Mouse (Mus musculus): ENCODE data around the gene Adarb2. TPM values are rescaled to one million over a fixed set of nuclear protein-coding genes. Genes with fewer than 3 reads are reported as not detected.

The Adarb2 gene
- polyA plus RNA-seq, 1 experiment from 2014 or later: 0.18 TPM

- Histone ChIP-seq H3K4me3 (ENCODE audit: low read depth, low read length) (no peak overlapping the region), H3K4me1 (replicated peaks; ENCODE audit: control insufficient read depth, insufficient read depth) (no peaks in the 10 kb centered on the region), H3K9me3 (ENCODE audit: control insufficient read depth, low read length) (no peaks in the 10 kb centered on the region), H3K36me3 (ENCODE audit: control insufficient read depth, insufficient read depth, low read length) (no peaks in the 10 kb centered on the region), H3K4me2 (replicated peaks; ENCODE audit: low read depth) (no peak overlapping the region), H3K9ac (ENCODE audit: low read length) (no peak overlapping the region), H3K27me3 (ENCODE audit: control insufficient read depth, insufficient read depth, low read length) (no peaks in the 10 kb centered on the region), H3K27ac (replicated peaks) (no peak overlapping the region)
- DNase-seq (ENCODE audit: low spot score): no peak
- TF ChIP-seq CTCF (IDR thresholded peaks at IDR 0.05; ENCODE audit: low read depth) (no peak), EP300 (optimal IDR thresholded peaks at IDR 0.05) (no peak)
- no peak for ATAC-seq (ENCODE audit: low FRiP score, low TSS enrichment)
Measured at GRCm38 (mm10) chr13:8352341-8352740, 149.7 kb downstream of the Adarb2 start.

DNA sequence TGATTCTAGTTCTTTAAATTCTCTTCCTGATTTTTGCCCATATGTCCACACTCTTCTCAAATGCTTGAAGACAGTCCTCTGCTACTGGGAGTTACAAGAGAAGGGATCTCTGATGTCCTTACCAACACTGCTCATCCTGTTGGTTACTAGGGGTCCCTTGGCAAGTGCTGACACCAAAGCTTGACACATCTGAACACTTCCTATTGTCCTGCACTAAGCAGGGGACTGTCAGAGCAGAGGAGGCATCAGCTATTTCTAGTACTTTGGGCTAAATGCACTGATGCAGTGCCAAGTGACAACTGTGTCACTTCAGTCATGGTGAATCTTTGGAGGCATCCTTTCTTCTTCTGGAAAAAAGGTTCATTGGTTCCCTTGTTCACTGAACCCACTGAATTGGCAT lies 150.3 kb downstream of the Adarb2 start:
- no peak overlapping the region for H3K4me2 ChIP-seq (replicated peaks; ENCODE audit: low read depth)
- DNase-seq (ENCODE audit: low spot score) (no peak), ATAC-seq (ENCODE audit: low FRiP score, low TSS enrichment) (no peak)
- H3K27ac ChIP-seq (replicated peaks): no peak overlapping the region
- H3K9me3 ChIP-seq (ENCODE audit: control insufficient read depth, low read length): no peaks in the 10 kb centered on the region
- no peak for TF ChIP-seq EP300 (optimal IDR thresholded peaks at IDR 0.05)
- no peak for TF ChIP-seq CTCF (IDR thresholded peaks at IDR 0.05; ENCODE audit: low read depth)
- no peaks in the 10 kb centered on the region for H3K27me3 ChIP-seq (ENCODE audit: control insufficient read depth, insufficient read depth, low read length)
- H3K36me3 ChIP-seq (ENCODE audit: control insufficient read depth, insufficient read depth, low read length): no peaks in the 10 kb centered on the region
- no peaks in the 10 kb centered on the region for H3K4me1 ChIP-seq (replicated peaks; ENCODE audit: control insufficient read depth, insufficient read depth)
- H3K4me3 ChIP-seq (ENCODE audit: low read depth, low read length): no peak overlapping the region
- H3K9ac ChIP-seq (ENCODE audit: low read length): no peak overlapping the region

- no peaks in the 10 kb centered on the region for H3K4me1 ChIP-seq (replicated peaks; ENCODE audit: control insufficient read depth, insufficient read depth)
- no peaks in the 10 kb centered on the region for H3K27me3 ChIP-seq (ENCODE audit: control insufficient read depth, insufficient read depth, low read length)
- no peak overlapping the region for H3K4me3 ChIP-seq (ENCODE audit: low read depth, low read length)
- H3K27ac ChIP-seq (replicated peaks): no peak overlapping the region
- TF ChIP-seq EP300 (optimal IDR thresholded peaks at IDR 0.05) (no peak), CTCF (IDR thresholded peaks at IDR 0.05; ENCODE audit: low read depth) (no peak)
- 33% methylated on average over 1 of the region's 1 CpGs for WGBS
- no peaks in the 10 kb centered on the region for H3K36me3 ChIP-seq (ENCODE audit: control insufficient read depth, insufficient read depth, low read length)
- ATAC-seq (ENCODE audit: low FRiP score, low TSS enrichment): no peak
- no peak overlapping the region for H3K4me2 ChIP-seq (replicated peaks; ENCODE audit: low read depth)
- no peaks in the 10 kb centered on the region for H3K9me3 ChIP-seq (ENCODE audit: control insufficient read depth, low read length)
- no peak overlapping the region for H3K9ac ChIP-seq (ENCODE audit: low read length)
- no peak for DNase-seq (ENCODE audit: low spot score)
Measured at GRCm38 (mm10) chr13:8365523-8365922, 162.9 kb downstream of the Adarb2 start.

DNA sequence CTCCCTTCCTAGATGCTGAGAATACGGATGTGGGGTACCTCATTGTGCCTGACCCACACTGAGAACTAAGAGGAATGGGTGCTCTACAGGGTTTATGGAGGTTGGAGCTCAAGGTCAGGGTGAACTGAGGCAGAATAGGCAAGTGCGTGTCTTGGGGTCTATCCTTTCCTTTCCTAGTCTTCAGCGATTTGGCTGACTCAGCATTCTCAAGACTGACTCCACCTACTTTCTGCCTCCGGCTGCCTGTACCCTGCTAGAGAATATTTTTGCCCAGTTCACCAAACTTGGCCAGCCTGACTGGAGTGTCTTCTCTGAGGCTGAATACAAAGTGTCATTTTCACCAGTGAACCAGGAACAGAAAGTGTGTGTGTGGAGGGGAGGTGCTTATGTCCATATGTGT lies 163.4 kb downstream of the Adarb2 start:
- no peaks in the 10 kb centered on the region for H3K9me3 ChIP-seq (ENCODE audit: control insufficient read depth, low read length)
- no peak overlapping the region for H3K4me2 ChIP-seq (replicated peaks; ENCODE audit: low read depth)
- H3K4me1 ChIP-seq (replicated peaks; ENCODE audit: control insufficient read depth, insufficient read depth): no peaks in the 10 kb centered on the region
- H3K9ac ChIP-seq (ENCODE audit: low read length): no peak overlapping the region
- no peak overlapping the region for H3K4me3 ChIP-seq (ENCODE audit: low read depth, low read length)
- no peaks in the 10 kb centered on the region for H3K27me3 ChIP-seq (ENCODE audit: control insufficient read depth, insufficient read depth, low read length)
- WGBS: 76% methylated on average over 4 of the region's 4 CpGs
- DNase-seq (ENCODE audit: low spot score) (no peak), ATAC-seq (ENCODE audit: low FRiP score, low TSS enrichment) (no peak)
- TF ChIP-seq CTCF (IDR thresholded peaks at IDR 0.05; ENCODE audit: low read depth) (no peak), EP300 (optimal IDR thresholded peaks at IDR 0.05) (no peak)
- H3K27ac ChIP-seq (replicated peaks): no peak overlapping the region
- H3K36me3 ChIP-seq (ENCODE audit: control insufficient read depth, insufficient read depth, low read length): no peaks in the 10 kb centered on the region

- H3K4me2 ChIP-seq (replicated peaks; ENCODE audit: low read depth): no peak overlapping the region
- H3K9ac ChIP-seq (ENCODE audit: low read length): no peak overlapping the region
- no peak for TF ChIP-seq EP300 (optimal IDR thresholded peaks at IDR 0.05)
- TF ChIP-seq CTCF (IDR thresholded peaks at IDR 0.05; ENCODE audit: low read depth): no peak
- DNase-seq (ENCODE audit: low spot score) (no peak), ATAC-seq (ENCODE audit: low FRiP score, low TSS enrichment) (no peak)
- H3K4me1 ChIP-seq (replicated peaks; ENCODE audit: control insufficient read depth, insufficient read depth): no peaks in the 10 kb centered on the region
- no peaks in the 10 kb centered on the region for H3K36me3 ChIP-seq (ENCODE audit: control insufficient read depth, insufficient read depth, low read length)
- no peak overlapping the region for H3K4me3 ChIP-seq (ENCODE audit: low read depth, low read length)
- WGBS: 80% methylated on average over 7 of the region's 7 CpGs
- no peak overlapping the region for H3K27ac ChIP-seq (replicated peaks)
- H3K9me3 ChIP-seq (ENCODE audit: control insufficient read depth, low read length): no peaks in the 10 kb centered on the region
- H3K27me3 ChIP-seq (ENCODE audit: control insufficient read depth, insufficient read depth, low read length): no peaks in the 10 kb centered on the region
Measured at GRCm38 (mm10) chr13:8369868-8370387, 167.3 kb downstream of the Adarb2 start.

DNA sequence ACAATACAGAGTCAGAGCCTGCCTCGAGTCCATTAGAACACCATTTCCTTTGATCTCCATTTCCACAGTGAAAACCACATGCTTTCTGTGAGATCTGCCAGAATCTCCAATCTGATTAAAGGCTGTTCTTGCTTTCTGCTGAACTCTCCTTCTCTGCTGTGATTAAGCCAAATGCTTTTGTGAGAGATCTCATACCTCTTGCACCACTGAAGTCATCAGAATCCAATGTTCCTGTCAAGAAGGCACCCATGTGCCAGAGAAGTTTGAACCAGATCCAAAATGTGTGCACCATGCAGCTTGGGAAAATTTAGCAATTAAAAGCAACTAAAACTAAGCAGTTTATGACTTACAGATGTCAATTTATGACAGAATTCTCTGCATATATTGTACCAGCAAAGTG lies 185.9 kb downstream of the Adarb2 start:
- TF ChIP-seq EP300 (optimal IDR thresholded peaks at IDR 0.05) (no peak), CTCF (IDR thresholded peaks at IDR 0.05; ENCODE audit: low read depth) (no peak)
- H3K4me3 ChIP-seq (ENCODE audit: low read depth, low read length): no peak overlapping the region
- H3K27ac ChIP-seq (replicated peaks): no peak overlapping the region
- H3K27me3 ChIP-seq (ENCODE audit: control insufficient read depth, insufficient read depth, low read length): no peaks in the 10 kb centered on the region
- H3K4me2 ChIP-seq (replicated peaks; ENCODE audit: low read depth): no peak overlapping the region
- no peak for ATAC-seq (ENCODE audit: low FRiP score, low TSS enrichment)
- DNase-seq (ENCODE audit: low spot score): no peak
- no peaks in the 10 kb centered on the region for H3K4me1 ChIP-seq (replicated peaks; ENCODE audit: control insufficient read depth, insufficient read depth)
- no peak overlapping the region for H3K9ac ChIP-seq (ENCODE audit: low read length)
- no peaks in the 10 kb centered on the region for H3K9me3 ChIP-seq (ENCODE audit: control insufficient read depth, low read length)
- 35% methylated on average over 1 of the region's 1 CpGs for WGBS
- H3K36me3 ChIP-seq (ENCODE audit: control insufficient read depth, insufficient read depth, low read length): no peaks in the 10 kb centered on the region
